Mouse (Mus musculus) common myeloid progenitor, adult 5-6 weeks (primary cell): ENCODE results near the gene Hoxc4. TPM values are rescaled to one million over a fixed set of nuclear protein-coding genes. Genes with fewer than 3 reads are reported as not detected.

ENCODE experiments used
- ATAC-seq: replicated peaks from 2 replicates; pipeline ENCODE4 v1.8.0; 2016; ENCODE audit warnings: low read depth, mild to moderate bottlenecking, moderate TSS enrichment, inconsistent platforms; ENCODE audit not compliant: poor library complexity, severe bottlenecking
- total RNA-seq: library from RNA; stranded (forward); fragments of 200-1000, 187-1606 nt; gene quantifications from 2 replicates; pipeline ENCODE4 v1.2.3, GENCODE M21; 2017

The Hoxc4 gene
- total RNA-seq, 1 experiment from 2014 or later: not detected

DNA sequence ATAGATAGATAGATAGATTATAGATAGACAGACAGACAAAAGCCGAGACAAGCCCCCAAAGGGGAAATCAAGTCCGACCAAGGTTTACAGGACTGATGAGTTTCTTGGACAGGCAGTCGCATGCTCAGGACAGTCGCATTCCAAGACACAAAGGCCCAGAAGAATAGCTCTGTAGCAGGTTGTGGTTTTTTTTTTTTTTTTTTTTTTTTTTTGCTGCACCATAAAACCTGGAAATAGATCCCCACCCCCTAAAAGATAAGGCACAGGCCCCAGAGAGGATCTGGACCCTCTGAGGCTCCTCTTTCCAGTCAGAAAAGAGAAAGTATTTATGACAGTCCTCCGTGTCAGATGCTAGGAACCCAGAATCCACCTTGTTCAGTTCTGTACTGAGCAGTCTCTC is 30.7 kb upstream of the Hoxc4 start:
- ATAC-seq: no peak

DNA sequence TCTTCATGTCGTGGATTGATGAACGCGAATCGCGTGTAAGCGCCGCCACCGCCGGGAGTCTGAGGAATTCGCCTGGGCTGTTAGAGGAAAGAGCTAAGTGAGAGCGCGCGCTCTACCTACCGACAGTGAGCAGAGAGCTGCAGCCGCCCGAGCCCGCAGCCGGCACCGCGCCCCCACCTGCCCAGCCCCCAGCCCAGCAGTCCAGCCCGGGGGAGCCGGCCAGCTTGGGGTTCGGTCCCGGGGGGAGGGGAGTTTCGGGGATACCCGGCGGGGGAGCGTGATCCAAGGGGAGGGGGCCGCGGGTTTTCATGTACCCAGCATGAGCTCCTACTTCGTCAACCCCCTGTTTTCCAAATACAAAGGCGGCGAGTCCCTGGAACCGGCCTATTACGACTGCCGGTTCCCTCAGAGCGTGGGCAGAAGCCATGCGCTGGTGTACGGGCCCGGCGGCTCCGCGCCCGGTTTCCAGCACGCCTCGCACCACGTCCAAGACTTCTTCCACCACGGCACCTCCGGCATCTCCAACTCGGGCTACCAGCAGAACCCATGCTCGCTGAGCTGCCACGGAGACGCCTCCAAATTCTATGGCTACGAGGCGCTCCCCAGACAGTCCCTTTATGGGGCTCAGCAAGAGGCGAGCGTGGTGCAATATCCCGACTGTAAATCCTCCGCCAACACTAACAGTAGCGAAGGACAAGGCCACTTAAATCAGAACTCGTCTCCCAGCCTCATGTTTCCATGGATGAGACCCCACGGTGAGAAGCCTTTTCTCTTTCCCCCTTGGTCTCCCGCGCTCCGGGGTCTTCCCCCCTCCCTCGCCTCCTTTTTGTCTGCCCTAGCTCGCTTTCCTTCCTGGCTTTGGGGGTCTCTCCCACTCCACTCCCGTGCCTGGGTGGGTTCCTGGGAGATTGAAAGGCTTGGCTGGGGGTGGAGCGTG is 28.0 kb upstream of the Hoxc4 start, which contains the start of gene Hoxc8:
Gene Hoxc8, plus strand, starts transcription at position 147 of the 937 bp plus-strand sequence.
- ATAC-seq: no peak

DNA sequence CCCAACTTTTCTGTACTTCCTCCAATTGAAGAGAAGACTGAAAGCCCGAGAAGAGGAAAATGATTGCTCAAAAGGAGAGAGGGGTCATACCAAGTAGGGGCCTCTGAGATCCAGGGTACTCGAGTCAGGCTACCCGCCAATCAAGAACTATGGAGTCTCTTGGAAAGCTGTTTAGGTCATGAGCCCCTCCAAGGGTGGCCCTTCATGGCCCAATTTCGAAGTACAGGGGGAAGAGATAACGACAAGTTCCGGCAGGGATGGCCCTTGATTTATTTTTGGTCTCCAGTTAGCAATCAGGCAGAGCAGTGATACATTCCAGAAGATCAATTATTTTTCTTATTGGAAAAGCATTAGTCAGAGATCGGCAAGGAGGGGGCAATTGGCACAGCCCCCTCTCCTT is 27.0 kb upstream of the Hoxc4 start:
- ATAC-seq: no peak

DNA sequence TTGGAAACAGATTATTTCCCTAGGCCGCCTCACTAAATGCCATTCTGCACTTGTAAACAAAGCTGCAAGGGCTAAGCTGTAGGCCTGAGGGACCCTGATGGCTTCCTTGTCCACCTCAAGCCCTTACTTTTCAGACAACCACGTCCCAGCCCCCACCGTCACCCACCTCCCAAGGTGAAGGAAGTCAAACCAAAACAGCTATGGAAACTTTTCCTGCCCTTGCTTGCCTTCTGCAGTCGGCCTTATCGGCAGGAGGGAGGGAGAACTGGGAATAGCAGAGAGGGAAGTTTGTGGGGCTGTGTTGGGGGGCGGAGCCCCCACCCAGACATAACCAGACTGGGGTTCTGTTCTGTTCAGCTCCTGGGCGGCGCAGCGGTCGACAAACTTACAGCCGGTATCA is 26.5 kb upstream of the Hoxc4 start:
- no peak for ATAC-seq

DNA sequence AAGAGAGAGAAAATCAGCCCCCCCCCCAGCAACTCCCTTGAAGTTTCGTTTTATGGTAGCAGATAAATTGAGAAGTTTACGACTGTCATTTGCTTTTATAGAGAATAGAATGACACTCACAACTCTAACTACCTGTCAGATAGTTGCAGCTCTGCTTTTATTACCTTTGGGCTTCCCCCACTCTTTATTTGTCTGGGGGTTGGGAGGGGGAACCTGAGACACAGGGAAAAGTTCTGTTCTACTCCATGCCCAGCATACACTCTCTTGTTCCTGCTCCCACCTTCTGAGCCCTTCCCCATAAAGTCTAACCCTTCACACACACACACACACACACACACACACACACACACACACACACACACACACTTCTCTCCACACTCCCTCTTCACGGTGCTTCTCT is 25.9 kb upstream of the Hoxc4 start:
- ATAC-seq: no peak

DNA sequence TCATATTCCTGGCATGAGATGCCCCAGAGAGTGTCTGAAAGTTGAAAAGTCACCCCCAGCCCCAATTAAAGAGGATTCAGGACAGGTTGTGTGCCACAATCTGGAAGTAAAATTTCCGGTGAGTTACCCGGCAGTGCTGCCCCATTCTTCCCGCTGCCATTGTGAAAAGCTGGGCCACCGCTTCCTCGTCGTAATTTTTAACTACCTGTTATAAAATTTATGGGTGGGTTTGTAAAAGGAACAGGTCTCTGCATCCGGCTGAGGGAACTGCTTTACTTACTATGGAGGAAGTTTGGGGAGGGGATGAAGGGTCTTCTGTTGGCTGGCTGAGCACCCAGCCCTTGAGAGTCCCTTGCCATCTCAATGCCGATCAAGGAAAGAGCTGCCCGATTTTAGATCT is 22.2 kb upstream of the Hoxc4 start:
- ATAC-seq: no peak

DNA sequence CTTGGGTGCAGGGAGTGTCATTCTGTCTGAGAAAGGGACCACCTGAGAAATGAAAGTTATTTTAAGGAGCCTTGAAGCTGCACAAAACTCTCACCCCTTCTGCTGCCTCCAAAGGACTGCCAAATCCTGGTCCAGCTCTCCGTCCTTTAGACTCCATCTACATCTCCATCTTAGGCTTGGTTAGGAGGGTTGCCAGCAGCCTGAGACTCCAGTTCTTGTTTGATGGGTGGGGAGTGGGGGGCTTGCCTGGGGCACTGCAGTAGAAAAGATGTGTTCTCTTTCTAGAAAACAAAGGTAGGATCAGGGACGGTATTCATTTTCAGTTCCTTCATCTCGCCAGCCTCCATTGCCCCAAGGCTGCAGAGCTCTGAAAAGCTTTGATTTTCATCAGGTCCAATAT is 21.3 kb upstream of the Hoxc4 start:
- ATAC-seq: no peak

DNA sequence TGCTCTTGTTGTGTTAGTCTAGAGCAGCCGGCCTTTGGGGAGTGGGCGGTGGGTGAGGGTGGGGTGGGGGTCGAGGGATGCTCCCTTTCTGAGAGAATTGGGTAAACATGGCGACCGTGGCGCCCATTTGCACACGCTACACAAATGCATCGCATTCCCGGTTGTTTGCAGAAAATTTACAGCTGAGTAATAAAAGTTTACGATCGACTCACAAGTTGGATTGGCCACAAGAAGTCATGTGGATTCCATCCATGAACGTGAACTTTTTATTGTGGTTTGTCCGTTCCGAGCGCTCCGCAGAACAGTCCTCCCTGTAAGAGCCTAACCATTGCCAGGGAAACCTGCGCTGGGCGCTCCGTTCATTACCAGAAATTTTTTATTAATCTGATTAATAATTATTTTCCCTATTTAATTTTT is 20.8 kb upstream of the Hoxc4 start, which contains the start of gene Hoxc6:
Gene Hoxc6, plus strand, starts transcription at position 319 of the 417 bp plus-strand sequence.
- no peak for ATAC-seq

DNA sequence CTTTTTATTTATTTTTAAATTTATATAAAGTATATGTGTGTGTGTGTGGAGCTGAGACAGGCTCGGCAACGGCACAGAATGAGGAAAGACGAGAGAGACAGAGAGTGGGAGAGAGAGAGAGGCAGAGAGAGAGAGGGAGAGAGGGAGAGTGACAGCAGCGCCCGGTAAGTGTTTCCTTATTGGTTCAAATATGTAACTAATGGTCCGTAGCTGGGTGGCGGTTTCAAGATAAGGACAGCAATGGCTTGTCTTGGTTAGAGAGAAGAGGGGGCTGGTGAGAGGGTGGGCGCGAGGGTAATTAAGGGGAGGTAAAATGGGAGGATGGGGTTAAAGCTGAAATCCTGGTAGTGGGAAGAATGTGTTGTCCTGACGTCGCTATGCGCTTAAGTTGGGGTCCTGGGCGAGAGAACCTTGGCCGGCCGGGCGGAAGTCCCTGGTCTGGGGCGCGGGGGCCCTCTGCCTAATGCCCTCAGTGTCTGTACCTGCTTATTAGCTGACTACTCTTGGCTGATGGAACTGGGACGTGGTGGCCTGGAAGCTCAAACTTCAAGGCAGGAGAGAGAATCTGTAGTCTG is 20.0 kb upstream of the Hoxc4 start:
- ATAC-seq: no peak

DNA sequence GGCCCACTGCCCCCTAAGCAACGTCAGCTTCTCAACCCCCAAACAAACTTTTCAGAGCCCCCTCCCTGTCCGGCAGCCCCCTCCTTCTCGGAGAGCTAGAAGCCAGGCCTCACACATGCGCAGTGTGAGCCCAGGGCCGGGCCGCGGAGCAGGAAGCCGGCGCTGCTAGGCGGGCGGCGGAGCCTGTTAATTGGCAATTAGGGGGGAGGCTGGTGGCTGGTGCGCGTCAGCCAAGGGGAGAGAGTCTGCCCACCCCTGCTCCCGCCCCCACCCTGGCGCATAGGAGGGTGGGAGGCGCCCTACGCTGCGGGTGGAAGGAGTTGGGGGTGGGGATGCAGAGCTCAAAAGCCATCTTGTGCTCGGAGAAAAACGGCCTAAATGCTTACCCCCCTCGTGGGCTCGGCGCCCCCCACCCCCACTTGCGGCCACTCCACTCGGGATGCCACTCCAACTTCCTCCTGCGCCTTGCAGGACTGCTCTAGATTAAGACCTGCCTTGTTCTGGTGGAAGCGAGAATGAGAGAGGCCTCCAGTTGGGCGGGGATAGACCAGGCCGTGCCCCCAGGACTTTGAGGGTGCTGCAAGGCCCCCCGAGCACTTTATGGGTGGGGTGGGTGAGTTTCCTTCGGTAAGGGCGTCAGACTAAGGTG is 19.4 kb upstream of the Hoxc4 start:
- ATAC-seq: peak; percentile 62

DNA sequence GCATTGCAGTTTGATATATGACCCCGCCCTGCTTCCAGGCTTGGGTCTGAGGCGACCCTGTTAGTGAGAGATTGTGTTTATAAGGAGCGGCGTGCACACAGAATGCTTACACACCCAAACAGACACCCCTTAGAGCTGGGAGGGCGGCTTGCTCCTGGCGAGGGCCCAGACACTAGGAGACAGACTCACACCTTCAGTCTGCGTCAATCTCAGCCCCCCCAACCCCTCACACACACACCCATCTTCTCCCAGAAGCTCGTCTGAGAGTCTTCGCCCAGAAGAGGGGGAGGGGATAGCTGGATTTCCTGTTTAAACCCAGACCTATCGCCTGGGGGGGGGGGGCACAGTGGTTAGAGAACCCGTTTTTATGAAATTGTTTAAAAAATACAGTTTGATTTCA is 18.8 kb upstream of the Hoxc4 start:
- ATAC-seq: no peak

DNA sequence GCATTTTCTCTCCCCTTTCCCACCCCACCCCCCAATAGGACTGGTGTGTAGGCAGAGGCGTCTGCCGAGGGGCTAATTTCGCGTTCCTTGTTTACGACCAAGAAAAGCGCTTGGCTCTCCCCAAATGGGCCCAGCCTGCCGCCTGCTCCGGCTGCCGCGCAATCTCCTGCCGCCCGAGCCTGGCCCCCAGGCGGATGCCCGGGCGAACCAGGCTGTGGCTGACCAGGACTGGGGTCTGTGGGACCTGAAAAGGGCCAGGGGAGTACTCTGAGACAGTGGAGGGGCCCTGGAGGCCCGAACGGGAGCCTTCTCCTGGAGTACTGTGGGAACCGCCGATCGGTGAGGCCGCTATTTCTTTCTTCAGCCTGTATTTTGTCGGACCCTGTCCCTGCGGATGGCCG is 18.2 kb upstream of the Hoxc4 start:
- ATAC-seq: no peak

DNA sequence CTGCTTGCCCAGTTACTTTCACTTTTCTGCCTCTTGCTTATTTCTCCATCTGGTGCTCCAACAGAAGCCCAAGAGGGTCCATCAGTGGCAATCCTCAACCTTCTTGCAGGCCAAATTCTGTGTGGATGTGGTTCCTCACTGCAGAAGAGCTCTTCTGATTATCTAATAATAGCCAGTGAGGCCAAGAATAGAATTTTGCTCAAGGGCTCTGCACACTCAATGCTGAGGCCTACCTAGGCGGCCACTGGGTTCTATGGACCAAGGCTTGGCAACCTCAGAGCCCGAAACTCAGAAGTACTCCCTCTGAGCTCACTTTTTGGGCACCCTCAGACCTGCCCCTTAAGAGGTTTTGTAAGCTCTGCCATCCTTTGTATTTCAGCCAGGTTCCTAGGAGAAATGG is 17.4 kb upstream of the Hoxc4 start:
- ATAC-seq: no peak

DNA sequence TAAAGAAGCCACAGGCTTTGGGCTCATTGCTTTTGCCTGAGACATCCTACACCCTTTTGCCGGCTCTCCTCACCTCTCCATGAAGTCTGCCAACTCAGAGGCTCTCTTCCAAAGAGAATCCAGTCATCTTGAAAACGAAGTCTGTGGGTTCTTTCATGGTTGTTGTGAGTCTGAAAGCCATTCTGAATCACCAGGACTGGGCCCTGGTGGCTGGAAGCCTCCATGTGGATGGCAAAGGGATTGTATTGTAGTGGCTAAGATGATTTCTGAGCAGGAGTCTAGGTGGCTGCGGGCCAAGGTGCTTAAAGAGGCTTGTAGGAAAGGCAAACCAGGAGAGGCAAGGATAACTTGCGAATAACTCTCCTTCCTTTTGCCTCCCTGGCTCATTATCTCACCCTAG is 16.6 kb upstream of the Hoxc4 start:
- no peak for ATAC-seq

DNA sequence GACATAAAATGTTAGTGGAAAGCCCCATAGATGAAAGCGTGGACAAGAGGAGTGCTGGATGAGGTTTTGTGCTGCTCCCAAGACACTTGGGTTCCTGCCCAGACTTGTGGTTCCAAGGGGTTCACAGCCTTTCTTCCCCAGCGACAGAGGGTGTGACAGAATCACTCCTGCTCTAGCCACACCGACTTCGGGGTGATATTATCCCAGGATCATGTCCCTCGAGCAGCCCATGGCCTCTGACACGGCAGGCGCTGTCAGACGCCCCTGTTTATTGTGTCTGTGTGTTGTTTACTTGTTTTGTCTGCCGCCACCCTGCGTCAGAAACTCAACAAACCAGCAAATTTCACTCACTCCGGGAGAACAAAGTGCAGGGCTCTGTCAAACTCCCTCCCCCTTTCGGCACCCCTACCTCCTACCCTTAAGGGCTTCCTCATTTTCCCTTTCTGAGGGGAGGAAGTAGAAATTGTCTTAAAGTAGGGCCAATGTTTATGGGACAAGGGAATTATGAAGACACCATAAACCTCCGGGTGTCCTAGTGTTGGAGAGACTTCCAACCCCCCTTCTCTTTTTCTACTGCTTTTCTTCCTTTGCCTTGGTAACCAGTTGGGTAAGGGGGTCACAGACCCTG is 15.8 kb upstream of the Hoxc4 start:
- no peak for ATAC-seq

DNA sequence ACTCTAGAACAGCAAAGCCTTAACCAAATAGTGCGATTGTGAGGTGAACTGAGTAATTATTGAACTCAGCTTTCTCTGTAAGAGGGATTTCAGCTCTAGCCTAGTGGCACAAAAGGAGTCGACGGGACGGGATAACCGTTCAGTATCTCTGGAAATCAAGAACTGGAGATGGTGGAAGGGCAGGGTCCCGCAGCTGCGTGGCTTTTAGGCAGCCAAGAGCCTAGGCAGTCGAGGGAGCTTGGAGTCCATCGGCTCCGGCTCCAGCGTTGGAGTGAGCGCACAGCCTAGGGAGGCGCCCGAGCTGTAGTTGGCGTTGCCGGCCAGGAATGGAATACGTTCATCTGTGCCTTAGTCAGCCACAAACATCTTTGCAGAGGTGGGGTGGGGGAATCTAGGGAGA is 13.4 kb upstream of the Hoxc4 start:
- ATAC-seq: no peak

DNA sequence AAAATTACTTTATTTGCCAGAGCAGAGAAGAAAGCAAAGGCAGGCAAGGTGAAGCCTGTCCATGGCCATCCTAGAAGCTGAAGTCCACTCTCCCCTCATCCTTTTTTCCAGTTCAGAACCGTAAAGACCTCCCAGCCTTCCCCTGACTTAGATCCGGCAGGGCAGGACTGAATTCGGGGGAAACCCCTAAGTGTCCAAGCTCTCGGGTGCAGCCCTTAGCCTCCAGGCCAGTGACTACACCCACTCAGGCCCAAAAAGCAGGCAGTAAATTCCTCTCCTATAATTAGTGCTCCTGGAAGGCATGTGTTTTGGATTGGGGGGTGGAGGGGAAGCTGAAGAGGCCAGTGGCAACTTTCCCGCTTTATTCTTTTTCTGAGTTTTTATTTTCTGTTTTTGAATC is 12.9 kb upstream of the Hoxc4 start:
- ATAC-seq: no peak

DNA sequence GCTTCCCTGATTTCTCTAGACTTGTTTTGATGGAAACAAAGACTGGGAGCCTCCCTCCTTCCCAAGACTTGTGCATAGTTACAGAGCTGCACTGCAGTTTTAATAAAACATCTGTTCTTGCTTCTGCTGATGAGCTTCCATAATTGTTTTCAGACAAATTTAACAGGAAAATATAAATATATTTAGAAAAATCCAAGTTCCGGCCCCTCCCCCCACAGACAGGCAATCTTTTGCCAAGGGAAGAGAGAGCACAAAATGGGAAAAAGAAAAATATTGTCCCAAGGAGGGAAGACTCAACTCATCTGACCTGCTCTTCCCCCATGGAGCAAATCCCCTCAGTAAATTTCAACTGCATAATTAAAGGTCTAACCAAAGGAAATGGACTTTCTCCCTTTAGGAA is 12.4 kb upstream of the Hoxc4 start:
- ATAC-seq: no peak

DNA sequence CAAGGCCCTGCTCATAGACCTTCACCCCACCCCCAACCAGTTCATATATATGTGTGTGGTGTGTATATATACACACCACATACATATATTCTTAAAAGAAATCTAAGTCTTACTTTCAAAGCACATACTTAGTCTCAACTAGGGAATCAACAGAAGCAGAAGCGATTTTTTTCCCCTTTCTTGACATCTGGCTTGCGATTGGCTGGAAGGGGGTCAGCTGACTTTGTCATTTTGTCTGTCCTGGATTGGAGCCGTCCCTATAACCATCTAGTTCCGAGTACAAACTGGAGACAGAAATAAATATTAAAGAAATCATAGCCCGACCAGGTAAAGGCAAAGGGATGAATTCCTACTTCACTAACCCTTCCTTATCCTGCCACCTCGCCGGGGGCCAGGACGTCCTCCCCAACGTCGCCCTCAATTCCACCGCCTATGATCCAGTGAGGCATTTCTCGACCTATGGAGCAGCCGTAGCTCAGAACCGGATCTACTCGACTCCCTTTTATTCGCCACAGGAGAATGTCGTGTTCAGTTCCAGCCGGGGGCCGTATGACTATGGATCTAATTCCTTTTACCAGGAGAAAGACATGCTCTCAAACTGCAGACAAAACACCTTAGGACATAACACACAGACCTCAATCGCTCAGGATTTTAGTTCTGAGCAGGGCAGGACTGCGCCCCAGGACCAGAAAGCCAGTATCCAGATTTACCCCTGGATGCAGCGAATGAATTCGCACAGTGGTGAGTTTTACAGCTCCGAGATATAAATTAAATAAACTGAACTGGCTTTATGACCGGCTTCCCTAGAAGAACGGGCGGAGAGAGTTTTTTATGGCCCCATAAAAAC is 9.2 kb upstream of the Hoxc4 start:
- ATAC-seq: no peak
